Mouse (Mus musculus): ENCODE measurements at regions not wholly inside any gene's neighbourhood (a gene's known extent, or its start where the extent isn't known, plus 50 kb on each side); places are given as distances from the start of the nearest gene placed in this dataset.
A peak's percentile ranks its signal among the peaks of the same experiment; 100 is the strongest.

- WGBS = 82% methylated on average over 11 of the region's 11 CpGs
- DNase-seq = no peak
- TF ChIP-seq POLR2A (IDR thresholded peaks at IDR 0.05; ENCODE audit: low read depth, low read length) (no peak), CTCF (conservative IDR thresholded peaks at IDR 0.05; ENCODE audit: insufficient read depth, insufficient read length, low read depth, low read length) (no peak)
- H3K4me1 ChIP-seq (ENCODE audit: control insufficient read depth, insufficient read depth, low read length) = no peaks in the 10 kb centered on the region
- H3K36me3 ChIP-seq (ENCODE audit: control insufficient read depth, insufficient read depth, low read length) = no peaks in the 10 kb centered on the region
- no peak overlapping the region for H3K27ac ChIP-seq (ENCODE audit: insufficient read depth, low read depth, low read length)
- no peak overlapping the region for H3K4me3 ChIP-seq (ENCODE audit: insufficient read depth, low read depth, low read length)
- H3K27me3 ChIP-seq (replicated peaks; ENCODE audit: control insufficient read depth, insufficient read depth, low read length) = no peaks in the 10 kb centered on the region
Measured at GRCm38 (mm10) chr16:29985126-29985931, 78.9 kb upstream of the Hes1 start.

GRCm38 (mm10) chr16:29987595-29987994 is 76.6 kb upstream of the Hes1 start:
- Histone ChIP-seq H3K4me1 (ENCODE audit: control insufficient read depth, insufficient read depth, low read length) (0 out of 2 replicates have a peak, but pooled peaks cover 5% of the 10 kb centered on the region), H3K36me3 (ENCODE audit: control insufficient read depth, insufficient read depth, low read length) (no peaks in the 10 kb centered on the region), H3K27ac (ENCODE audit: insufficient read depth, low read depth, low read length) (no peak overlapping the region), H3K27me3 (replicated peaks; ENCODE audit: control insufficient read depth, insufficient read depth, low read length) (no peaks in the 10 kb centered on the region), H3K4me3 (ENCODE audit: insufficient read depth, low read depth, low read length) (no peak overlapping the region)
- no peak for TF ChIP-seq POLR2A (IDR thresholded peaks at IDR 0.05; ENCODE audit: low read depth, low read length)
- TF ChIP-seq CTCF (conservative IDR thresholded peaks at IDR 0.05; ENCODE audit: insufficient read depth, insufficient read length, low read depth, low read length) = no peak
- no peak for DNase-seq
- 94% methylated on average over 4 of the region's 4 CpGs for WGBS

GRCm38 (mm10) chr16:29987999-29988398 is 76.2 kb upstream of the Hes1 start:
- TF ChIP-seq POLR2A (IDR thresholded peaks at IDR 0.05; ENCODE audit: low read depth, low read length) = no peak
- TF ChIP-seq CTCF (conservative IDR thresholded peaks at IDR 0.05; ENCODE audit: insufficient read depth, insufficient read length, low read depth, low read length) = no peak
- no peak for DNase-seq
- Histone ChIP-seq H3K27ac (ENCODE audit: insufficient read depth, low read depth, low read length) (no peak overlapping the region), H3K27me3 (replicated peaks; ENCODE audit: control insufficient read depth, insufficient read depth, low read length) (no peaks in the 10 kb centered on the region), H3K4me1 (ENCODE audit: control insufficient read depth, insufficient read depth, low read length) (0 out of 2 replicates have a peak, but pooled peaks cover 5% of the 10 kb centered on the region), H3K4me3 (ENCODE audit: insufficient read depth, low read depth, low read length) (no peak overlapping the region), H3K36me3 (ENCODE audit: control insufficient read depth, insufficient read depth, low read length) (no peaks in the 10 kb centered on the region)
- 96% methylated on average over 6 of the region's 6 CpGs for WGBS

GRCm38 (mm10) chr16:29989308-29989707 is 74.9 kb upstream of the Hes1 start:
- 49% methylated on average over 1 of the region's 1 CpGs for WGBS
- Histone ChIP-seq H3K4me1 (ENCODE audit: control insufficient read depth, insufficient read depth, low read length) (0 out of 2 replicates have a peak, but pooled peaks cover 5% of the 10 kb centered on the region), H3K36me3 (ENCODE audit: control insufficient read depth, insufficient read depth, low read length) (no peaks in the 10 kb centered on the region), H3K27me3 (replicated peaks; ENCODE audit: control insufficient read depth, insufficient read depth, low read length) (no peaks in the 10 kb centered on the region), H3K27ac (ENCODE audit: insufficient read depth, low read depth, low read length) (no peak overlapping the region), H3K4me3 (ENCODE audit: insufficient read depth, low read depth, low read length) (no peak overlapping the region)
- DNase-seq = peak; percentile 68
- no peak for TF ChIP-seq POLR2A (IDR thresholded peaks at IDR 0.05; ENCODE audit: low read depth, low read length)
- TF ChIP-seq CTCF (conservative IDR thresholded peaks at IDR 0.05; ENCODE audit: insufficient read depth, insufficient read length, low read depth, low read length) = no peak

- no peak overlapping the region for H3K27ac ChIP-seq (ENCODE audit: insufficient read depth, low read depth, low read length)
- no peaks in the 10 kb centered on the region for H3K36me3 ChIP-seq (ENCODE audit: control insufficient read depth, insufficient read depth, low read length)
- TF ChIP-seq POLR2A (IDR thresholded peaks at IDR 0.05; ENCODE audit: low read depth, low read length) = no peak
- no peak for TF ChIP-seq CTCF (conservative IDR thresholded peaks at IDR 0.05; ENCODE audit: insufficient read depth, insufficient read length, low read depth, low read length)
- peak; percentile 40 for DNase-seq
- 0 out of 2 replicates have a peak, but pooled peaks cover 5% of the 10 kb centered on the region for H3K4me1 ChIP-seq (ENCODE audit: control insufficient read depth, insufficient read depth, low read length)
- H3K27me3 ChIP-seq (replicated peaks; ENCODE audit: control insufficient read depth, insufficient read depth, low read length) = no peaks in the 10 kb centered on the region
- no peak overlapping the region for H3K4me3 ChIP-seq (ENCODE audit: insufficient read depth, low read depth, low read length)
- WGBS = 71% methylated on average over 3 of the region's 3 CpGs
Measured at GRCm38 (mm10) chr16:29990393-29990792, 73.8 kb upstream of the Hes1 start.

GRCm38 (mm10) chr16:29990795-29991587 is 73.2 kb upstream of the Hes1 start:
- Histone ChIP-seq H3K4me3 (ENCODE audit: insufficient read depth, low read depth, low read length) (no peak overlapping the region), H3K4me1 (ENCODE audit: control insufficient read depth, insufficient read depth, low read length) (0 out of 2 replicates have a peak, but pooled peaks cover 5% of the 10 kb centered on the region), H3K27me3 (replicated peaks; ENCODE audit: control insufficient read depth, insufficient read depth, low read length) (no peaks in the 10 kb centered on the region), H3K36me3 (ENCODE audit: control insufficient read depth, insufficient read depth, low read length) (no peaks in the 10 kb centered on the region), H3K27ac (ENCODE audit: insufficient read depth, low read depth, low read length) (no peak overlapping the region)
- TF ChIP-seq POLR2A (IDR thresholded peaks at IDR 0.05; ENCODE audit: low read depth, low read length) (no peak), CTCF (conservative IDR thresholded peaks at IDR 0.05; ENCODE audit: insufficient read depth, insufficient read length, low read depth, low read length) (no peak)
- peak; percentile 54 for DNase-seq
- 82% methylated on average over 9 of the region's 9 CpGs for WGBS

Measured in kidney, adult 2 months (tissue).